Mouse (Mus musculus): Measurements from ENCODE around the gene Fkbp15. TPM values are rescaled to one million over a fixed set of nuclear protein-coding genes. Genes with fewer than 3 reads are reported as not detected.

Fkbp15 gene
- polyA plus RNA-seq, 1 experiment from 2014 or later = 23.6 TPM

DNA sequence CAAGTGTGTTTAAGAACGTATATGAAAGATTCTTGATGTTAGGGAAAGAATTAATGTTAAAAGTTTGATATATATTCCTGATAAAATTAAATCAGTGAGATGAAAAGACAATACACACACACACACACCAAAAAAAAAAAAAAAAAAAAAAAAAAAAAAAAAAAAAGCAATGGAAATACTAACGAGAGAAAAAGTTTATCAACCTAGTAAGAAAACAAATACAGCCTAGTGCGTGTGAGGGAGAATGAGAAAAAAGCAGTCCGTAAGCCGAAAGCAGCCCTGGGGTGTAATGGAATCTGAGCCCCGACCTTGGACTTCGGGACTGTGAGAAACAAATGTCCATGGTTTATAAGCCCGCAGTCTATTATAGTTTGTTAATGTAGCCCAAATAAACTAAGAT is 74.8 kb downstream of the Fkbp15 start:
- no peak for DNase-seq (ENCODE audit: low spot score)
- TF ChIP-seq CTCF (IDR thresholded peaks at IDR 0.05) (no peak), EP300 (IDR thresholded peaks at IDR 0.05) (no peak)
- Histone ChIP-seq H3K9me3 (ENCODE audit: low read length) (no peaks in the 10 kb centered on the region), H3K4me1 (ENCODE audit: insufficient read depth, low read depth, low read length) (peaks cover 6% of the 10 kb centered on the region; the same call in 1 of the 2 replicates), H3K9ac (replicated peaks; ENCODE audit: low read depth) (no peak overlapping the region), H3K36me3 (ENCODE audit: insufficient read depth, low read length) (no peaks in the 10 kb centered on the region), H3K27me3 (replicated peaks; ENCODE audit: insufficient read depth, low read length) (no peaks in the 10 kb centered on the region), H3K4me3 (ENCODE audit: low read depth, low read length) (no peak overlapping the region), H3K27ac (ENCODE audit: low read length) (no peak overlapping the region), H3K4me2 (replicated peaks; ENCODE audit: low read depth, low read length) (no peak overlapping the region)
- no peak for ATAC-seq
- WGBS = 70% methylated on average over 8 of the region's 8 CpGs

- Histone ChIP-seq H3K9ac (replicated peaks; ENCODE audit: low read depth) (no peak overlapping the region), H3K9me3 (ENCODE audit: low read length) (no peaks in the 10 kb centered on the region), H3K36me3 (ENCODE audit: insufficient read depth, low read length) (no peaks in the 10 kb centered on the region), H3K27me3 (replicated peaks; ENCODE audit: insufficient read depth, low read length) (no peaks in the 10 kb centered on the region), H3K27ac (ENCODE audit: low read length) (no peak overlapping the region), H3K4me3 (ENCODE audit: low read depth, low read length) (no peak overlapping the region), H3K4me1 (ENCODE audit: insufficient read depth, low read depth, low read length) (peaks cover 4% of the 10 kb centered on the region; the same call in 1 of the 2 replicates), H3K4me2 (replicated peaks; ENCODE audit: low read depth, low read length) (no peak overlapping the region)
- WGBS = 93% methylated on average over 7 of the region's 7 CpGs
- ATAC-seq = no peak
- TF ChIP-seq EP300 (IDR thresholded peaks at IDR 0.05) = no peak
- TF ChIP-seq CTCF (IDR thresholded peaks at IDR 0.05) = no peak
- DNase-seq (ENCODE audit: low spot score) = no peak
Measured at GRCm38 (mm10) chr4:62282969-62283368, 77.4 kb downstream of the Fkbp15 start.

GRCm38 (mm10) chr4:62281319-62281718 is 79.0 kb downstream of the Fkbp15 start:
- ATAC-seq (no peak), DNase-seq (ENCODE audit: low spot score) (no peak)
- no peak for TF ChIP-seq CTCF (IDR thresholded peaks at IDR 0.05)
- no peak for TF ChIP-seq EP300 (IDR thresholded peaks at IDR 0.05)
- H3K36me3 ChIP-seq (ENCODE audit: insufficient read depth, low read length) = no peaks in the 10 kb centered on the region
- H3K4me3 ChIP-seq (ENCODE audit: low read depth, low read length) = no peak overlapping the region
- H3K9me3 ChIP-seq (ENCODE audit: low read length) = no peaks in the 10 kb centered on the region
- H3K27me3 ChIP-seq (replicated peaks; ENCODE audit: insufficient read depth, low read length) = no peaks in the 10 kb centered on the region
- H3K9ac ChIP-seq (replicated peaks; ENCODE audit: low read depth) = no peak overlapping the region
- WGBS = 42% methylated on average over 5 of the region's 5 CpGs
- H3K4me1 ChIP-seq (ENCODE audit: insufficient read depth, low read depth, low read length) = no peaks in the 10 kb centered on the region
- no peak overlapping the region for H3K27ac ChIP-seq (ENCODE audit: low read length)
- no peak overlapping the region for H3K4me2 ChIP-seq (replicated peaks; ENCODE audit: low read depth, low read length)

DNA sequence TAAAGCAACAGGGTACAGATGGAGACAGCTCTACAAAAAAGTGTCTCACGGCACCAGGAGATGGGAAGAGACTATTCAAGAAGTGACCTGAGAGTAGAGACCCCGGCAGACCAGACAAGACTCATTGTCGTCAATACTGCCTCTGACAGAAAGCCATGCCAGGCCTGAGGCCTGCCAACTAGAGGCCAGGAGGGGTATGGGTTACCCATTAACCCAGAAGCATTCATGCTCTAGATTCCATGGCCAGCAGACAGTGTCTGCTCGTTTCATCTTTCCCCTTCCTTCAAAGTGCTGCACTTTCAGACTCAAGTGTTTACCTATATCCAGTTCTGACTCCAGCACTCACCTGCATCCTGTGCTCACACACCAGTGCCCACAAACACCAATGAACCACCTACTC is 82.3 kb downstream of the Fkbp15 start:
- Histone ChIP-seq H3K27me3 (replicated peaks; ENCODE audit: insufficient read depth, low read length) (no peaks in the 10 kb centered on the region), H3K4me3 (ENCODE audit: low read depth, low read length) (no peak overlapping the region), H3K4me1 (ENCODE audit: insufficient read depth, low read depth, low read length) (no peaks in the 10 kb centered on the region), H3K9ac (replicated peaks; ENCODE audit: low read depth) (no peak overlapping the region), H3K9me3 (ENCODE audit: low read length) (no peaks in the 10 kb centered on the region), H3K27ac (ENCODE audit: low read length) (no peak overlapping the region), H3K4me2 (replicated peaks; ENCODE audit: low read depth, low read length) (no peak overlapping the region), H3K36me3 (ENCODE audit: insufficient read depth, low read length) (no peaks in the 10 kb centered on the region)
- peak; percentile 53; the same call in 1 of the 2 replicates for ATAC-seq
- no peak for TF ChIP-seq EP300 (IDR thresholded peaks at IDR 0.05)
- peak; percentile 38 for TF ChIP-seq CTCF (IDR thresholded peaks at IDR 0.05)
- WGBS = 45% methylated on average over 4 of the region's 4 CpGs
- peak; percentile 41 for DNase-seq (ENCODE audit: low spot score)

DNA sequence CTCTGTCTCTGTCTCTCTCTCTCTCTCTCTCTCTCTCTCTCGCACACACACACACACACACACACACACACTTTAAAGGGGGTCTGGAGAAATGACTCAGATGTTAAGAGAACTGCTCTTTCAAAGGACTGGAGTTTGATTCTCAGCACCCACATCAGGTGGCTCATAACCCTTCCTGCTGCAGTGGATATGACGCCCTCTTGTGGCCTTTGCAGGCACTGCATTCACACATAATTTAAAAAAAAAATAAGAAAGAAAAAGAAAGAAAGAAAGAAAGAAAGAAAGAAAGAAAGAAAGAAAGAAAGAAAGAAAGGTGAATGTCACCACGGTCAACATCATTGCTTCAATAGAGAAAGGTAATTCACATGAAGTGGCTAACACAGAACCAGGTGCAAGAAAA is 83.1 kb downstream of the Fkbp15 start:
- ATAC-seq = no peak
- H3K4me1 ChIP-seq (ENCODE audit: insufficient read depth, low read depth, low read length) = no peaks in the 10 kb centered on the region
- WGBS = 65% methylated on average over 3 of the region's 3 CpGs
- H3K9ac ChIP-seq (replicated peaks; ENCODE audit: low read depth) = no peak overlapping the region
- H3K36me3 ChIP-seq (ENCODE audit: insufficient read depth, low read length) = no peaks in the 10 kb centered on the region
- no peak for DNase-seq (ENCODE audit: low spot score)
- no peak overlapping the region for H3K4me2 ChIP-seq (replicated peaks; ENCODE audit: low read depth, low read length)
- H3K4me3 ChIP-seq (ENCODE audit: low read depth, low read length) = no peak overlapping the region
- H3K9me3 ChIP-seq (ENCODE audit: low read length) = no peaks in the 10 kb centered on the region
- H3K27ac ChIP-seq (ENCODE audit: low read length) = no peak overlapping the region
- TF ChIP-seq EP300 (IDR thresholded peaks at IDR 0.05) (no peak), CTCF (IDR thresholded peaks at IDR 0.05) (peak; percentile 25; the same call in 1 of the 2 replicates)
- no peaks in the 10 kb centered on the region for H3K27me3 ChIP-seq (replicated peaks; ENCODE audit: insufficient read depth, low read length)

DNA sequence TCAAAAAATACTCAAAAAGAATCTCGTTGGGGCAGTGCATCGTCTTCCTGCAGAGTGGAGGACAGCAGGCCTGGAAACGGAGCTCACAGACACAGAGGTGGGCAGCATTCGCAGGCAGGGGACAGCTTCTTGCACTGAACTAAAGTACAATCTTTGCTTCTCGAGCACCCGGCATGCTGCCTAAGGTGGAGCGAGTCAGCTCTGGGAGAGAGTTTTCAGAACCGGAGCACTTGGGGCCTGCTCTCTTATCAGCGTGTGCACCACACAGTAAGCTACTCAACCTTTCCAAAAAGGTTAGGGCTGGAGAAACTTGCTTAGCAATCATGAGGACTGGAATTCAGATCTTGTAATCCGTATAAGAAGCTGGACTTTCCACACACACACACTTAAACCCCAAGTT is 83.7 kb downstream of the Fkbp15 start:
- Histone ChIP-seq H3K4me2 (replicated peaks; ENCODE audit: low read depth, low read length) (no peak overlapping the region), H3K4me3 (ENCODE audit: low read depth, low read length) (no peak overlapping the region), H3K27ac (ENCODE audit: low read length) (no peak overlapping the region), H3K36me3 (ENCODE audit: insufficient read depth, low read length) (no peaks in the 10 kb centered on the region), H3K27me3 (replicated peaks; ENCODE audit: insufficient read depth, low read length) (no peaks in the 10 kb centered on the region), H3K9ac (replicated peaks; ENCODE audit: low read depth) (no peak overlapping the region), H3K9me3 (ENCODE audit: low read length) (no peaks in the 10 kb centered on the region), H3K4me1 (ENCODE audit: insufficient read depth, low read depth, low read length) (no peaks in the 10 kb centered on the region)
- ATAC-seq = peak; percentile 23; the same call in 1 of the 2 replicates
- peak; percentile 28 for DNase-seq (ENCODE audit: low spot score)
- 52% methylated on average over 10 of the region's 10 CpGs for WGBS
- no peak for TF ChIP-seq EP300 (IDR thresholded peaks at IDR 0.05)
- no peak for TF ChIP-seq CTCF (IDR thresholded peaks at IDR 0.05)

Data from lung, postnatal 0 days (tissue).